Mouse (Mus musculus) ES-CJ7 (cell line): ENCODE measurements at regions not wholly inside any gene's neighbourhood (a gene's known extent, or its start where the extent isn't known, plus 50 kb on each side); places are given as distances from the start of the nearest gene placed in this dataset.
A peak's percentile ranks its signal among the peaks of the same experiment; 100 is the strongest.
"Not testable (repeated sequence)": the region's sequence is repeated elsewhere in the genome, so short reads cannot be mapped to it uniquely, and the experiment has no call there.

Source experiments
- DNase-seq: peaks from one replicate; pipeline ENCODE4 v3.0.0; 2011; ENCODE audit warnings: low read depth, low spot score

- not testable (repeated sequence) for DNase-seq
Observed at GRCm38 (mm10) chr12:114909799-114910198, 1137.7 kb upstream of the Zfp386 start.

DNA sequence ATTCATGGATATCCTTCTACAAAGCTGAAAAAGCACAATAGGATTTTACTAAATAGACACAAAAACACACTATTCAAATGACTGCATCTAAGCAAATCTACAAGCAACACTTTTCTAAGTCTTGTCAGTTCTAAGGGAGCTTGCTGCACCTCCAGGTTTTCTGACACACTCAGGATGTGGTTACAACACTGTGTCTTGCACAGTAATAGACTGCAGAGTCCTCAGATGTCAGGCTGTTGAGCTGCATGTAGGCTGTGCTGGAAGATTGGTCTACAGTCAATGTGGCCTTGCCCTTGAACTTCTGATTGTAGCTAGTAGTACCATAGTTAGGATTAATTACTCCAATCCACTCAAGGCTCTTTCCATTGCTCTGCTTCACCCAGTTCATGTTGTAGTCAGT is 1133.1 kb upstream of the Zfp386 start:
- not testable (repeated sequence) for DNase-seq

GRCm38 (mm10) chr12:114927691-114928090 is 1119.8 kb upstream of the Zfp386 start:
- no peak for DNase-seq

GRCm38 (mm10) chr12:114932158-114932557 is 1115.4 kb upstream of the Zfp386 start:
- no peak for DNase-seq

DNA sequence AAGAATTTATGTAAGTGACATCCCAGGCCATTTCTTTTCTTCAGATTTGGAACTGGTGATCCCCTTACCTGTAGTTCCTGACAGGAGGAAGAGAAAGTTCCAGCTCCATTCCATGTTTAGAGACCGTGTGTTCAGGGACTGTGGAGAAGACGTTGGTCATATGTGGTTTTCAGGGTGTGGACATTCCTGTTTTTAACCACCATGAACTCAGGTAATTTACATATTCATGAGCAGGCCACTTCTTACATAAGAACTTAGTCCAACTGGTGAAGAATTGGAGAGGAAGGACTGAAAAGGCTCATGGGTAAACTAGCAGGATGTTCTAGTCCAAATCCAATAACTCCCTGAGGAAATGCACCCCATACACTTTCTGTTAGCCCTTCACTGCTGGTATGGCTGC is 1114.9 kb upstream of the Zfp386 start:
- no peak for DNase-seq

GRCm38 (mm10) chr12:114936865-114937264 is 1110.7 kb upstream of the Zfp386 start:
- not testable (repeated sequence) for DNase-seq

- peak; percentile 27 for DNase-seq
Observed at GRCm38 (mm10) chr12:114939576-114939975, 1107.9 kb upstream of the Zfp386 start.

DNA sequence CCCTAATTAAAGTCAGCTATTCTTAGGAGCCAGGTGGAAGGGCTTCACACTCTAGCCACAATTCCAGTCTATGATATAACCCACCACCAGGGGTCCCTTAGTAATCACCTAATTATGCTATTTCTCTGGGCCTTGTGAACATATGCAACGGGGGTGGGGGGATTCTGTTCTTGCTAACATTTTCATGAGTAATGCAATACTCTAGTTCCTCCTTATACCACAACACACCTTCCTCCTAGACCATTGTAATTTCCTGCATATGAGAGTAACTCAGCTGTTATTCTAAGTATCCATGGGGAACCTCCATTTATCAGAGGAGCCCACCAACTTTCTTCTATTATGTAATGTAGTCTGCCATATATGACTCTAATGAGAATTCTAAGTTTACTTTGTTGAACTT is 1085.4 kb upstream of the Zfp386 start:
- no peak for DNase-seq

GRCm38 (mm10) chr12:114964251-114964650 is 1083.3 kb upstream of the Zfp386 start:
- DNase-seq = peak; percentile 9

- DNase-seq = peak; percentile 36
Observed at GRCm38 (mm10) chr12:114981476-114982136, 1065.9 kb upstream of the Zfp386 start.

DNA sequence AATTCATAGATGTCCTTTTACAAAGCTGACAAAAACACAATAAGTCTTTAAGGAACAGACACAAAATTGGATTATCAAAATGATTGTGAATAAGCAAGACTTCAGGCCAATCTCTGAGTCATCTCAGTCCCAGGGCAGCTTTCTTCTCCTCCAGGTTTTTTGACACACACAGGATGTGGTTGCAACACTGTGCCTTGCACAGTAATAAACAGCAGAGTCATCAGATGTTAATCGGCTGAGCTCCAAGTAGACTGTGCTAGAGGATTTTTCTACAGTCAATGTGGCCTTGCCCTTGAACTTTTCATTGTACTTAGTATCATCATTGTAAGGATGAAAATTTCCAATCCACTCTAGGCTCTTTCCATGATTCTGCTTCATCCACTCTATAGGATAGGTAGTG is 1056.6 kb upstream of the Zfp386 start:
- no peak for DNase-seq

DNA sequence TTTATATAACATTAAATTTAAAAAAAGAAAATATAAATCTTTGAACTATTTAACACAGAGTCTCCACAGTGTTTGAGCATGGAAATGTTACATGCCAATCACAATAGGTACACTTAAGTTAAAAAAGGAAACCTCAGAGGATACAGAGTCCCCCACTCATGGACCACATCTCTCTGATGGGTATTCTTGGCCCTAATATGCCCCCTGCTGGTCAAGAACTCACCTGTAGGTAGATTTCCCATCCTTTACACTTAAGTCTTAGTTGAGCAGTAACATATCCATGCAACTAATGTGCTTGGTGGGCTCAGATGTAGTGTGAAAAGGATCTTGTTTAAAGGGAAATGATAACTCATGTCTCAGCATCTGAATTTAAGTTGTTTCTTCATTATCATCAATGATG is 1050.7 kb upstream of the Zfp386 start:
- DNase-seq = peak; percentile 3

- DNase-seq = no peak
Observed at GRCm38 (mm10) chr12:115003118-115003517, 1044.4 kb upstream of the Zfp386 start.

GRCm38 (mm10) chr12:115008434-115008833 is 1039.1 kb upstream of the Zfp386 start:
- no peak for DNase-seq

DNA sequence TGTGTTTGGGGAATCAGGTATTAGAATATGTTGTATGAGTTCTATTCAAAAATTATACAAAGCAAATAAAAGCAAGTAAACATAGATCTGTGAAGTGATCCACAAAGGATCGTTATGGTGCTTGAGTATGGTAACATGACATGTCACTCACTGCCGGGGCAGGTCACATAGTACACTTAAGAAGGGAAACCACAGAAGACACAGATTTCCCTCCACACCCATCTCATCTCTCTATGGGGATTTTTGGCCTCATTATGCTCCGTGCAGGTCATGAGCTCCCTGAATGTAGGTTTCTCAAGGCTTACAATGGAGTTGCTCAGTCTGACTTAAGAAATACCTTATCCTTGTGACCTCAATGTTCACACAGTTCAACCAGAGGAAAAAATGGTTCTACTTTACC is 1034.8 kb upstream of the Zfp386 start:
- DNase-seq = no peak

- DNase-seq = no peak
Observed at GRCm38 (mm10) chr12:115023742-115024141, 1023.8 kb upstream of the Zfp386 start.

DNA sequence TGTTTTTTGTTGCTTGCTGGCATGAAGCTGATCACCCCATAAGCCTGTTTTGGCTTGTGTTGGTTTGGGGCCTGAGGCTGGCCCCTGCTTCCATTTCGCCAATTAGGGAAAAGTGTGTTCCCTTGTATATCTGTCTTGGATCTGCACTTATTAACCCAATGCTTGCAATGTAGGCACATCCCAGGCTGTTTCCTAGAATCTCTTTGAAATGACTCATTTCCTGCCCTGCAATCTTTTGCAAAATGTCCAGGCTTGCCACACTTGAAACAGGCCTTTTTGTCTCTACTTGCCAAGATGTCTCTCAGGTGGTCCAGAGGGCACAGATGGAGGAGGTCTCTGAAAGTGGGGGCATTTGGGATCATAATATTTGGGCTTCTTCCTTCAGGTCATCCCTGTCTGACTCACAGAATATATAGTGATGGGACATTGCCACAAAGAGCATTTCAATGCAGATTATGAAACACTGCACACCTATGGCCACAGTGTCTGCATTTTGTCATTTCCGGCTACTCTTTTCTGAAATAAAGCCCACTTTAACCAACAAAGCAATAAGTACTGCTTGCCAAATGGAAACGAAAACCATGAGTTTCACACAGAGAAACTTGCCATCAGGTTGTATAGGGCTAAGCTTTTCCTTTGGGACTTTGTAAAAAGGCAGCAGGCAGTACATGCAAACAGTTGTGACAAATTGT is 1012.9 kb upstream of the Zfp386 start:
- no peak for DNase-seq

GRCm38 (mm10) chr12:115055080-115055479 is 992.4 kb upstream of the Zfp386 start:
- no peak for DNase-seq

DNA sequence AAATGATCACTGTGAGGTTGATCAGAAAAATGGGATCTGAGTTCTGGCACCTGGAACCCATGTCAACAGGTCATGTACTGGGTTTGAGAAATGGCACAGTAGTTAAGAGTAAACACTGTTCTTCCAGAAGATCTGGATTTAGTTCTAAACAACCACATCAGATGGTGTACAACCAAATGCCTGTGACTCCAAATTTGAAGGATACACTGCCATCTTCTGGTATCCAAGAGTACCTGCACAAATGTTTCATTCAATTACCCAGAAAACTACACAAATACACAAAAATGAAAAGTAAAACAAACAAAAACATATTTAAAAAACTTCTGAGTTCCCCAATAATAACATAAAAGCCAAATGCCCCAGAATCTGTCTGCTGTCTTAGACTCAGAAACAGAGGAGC is 987.6 kb upstream of the Zfp386 start:
- DNase-seq = not testable (repeated sequence)

DNA sequence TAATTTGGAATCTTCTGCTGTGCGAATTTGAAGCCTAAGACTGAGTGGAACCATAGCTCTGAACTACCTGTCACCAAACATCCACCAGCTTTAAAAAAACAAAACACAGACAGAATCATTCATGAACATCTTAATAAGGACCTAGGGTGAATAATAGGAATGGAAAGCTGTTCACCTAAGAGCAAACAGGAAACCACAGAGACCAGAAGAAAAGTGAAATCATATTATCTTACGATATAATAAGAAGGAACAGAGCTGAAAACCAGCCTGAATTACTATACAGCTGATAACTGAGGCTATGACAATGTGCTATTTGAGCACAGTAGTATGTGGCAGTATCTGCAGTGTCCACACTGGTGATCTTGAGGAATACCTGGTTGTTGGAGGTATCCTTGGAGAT is 980.3 kb upstream of the Zfp386 start:
- DNase-seq = no peak

GRCm38 (mm10) chr12:115091460-115091859 is 956.1 kb upstream of the Zfp386 start:
- DNase-seq = not testable (repeated sequence)

GRCm38 (mm10) chr12:115109742-115110141 is 937.8 kb upstream of the Zfp386 start:
- no peak for DNase-seq

- DNase-seq = not testable (repeated sequence)
Observed at GRCm38 (mm10) chr12:115119134-115119826, 928.2 kb upstream of the Zfp386 start.
